Mouse (Mus musculus): ENCODE data around the gene Pbx4. TPM values are rescaled to one million over a fixed set of nuclear protein-coding genes. Genes with fewer than 3 reads are reported as not detected.

Pbx4 gene
- total RNA-seq, 2 experiments from 2014 or later: 19.2 to 20.8 TPM

DNA sequence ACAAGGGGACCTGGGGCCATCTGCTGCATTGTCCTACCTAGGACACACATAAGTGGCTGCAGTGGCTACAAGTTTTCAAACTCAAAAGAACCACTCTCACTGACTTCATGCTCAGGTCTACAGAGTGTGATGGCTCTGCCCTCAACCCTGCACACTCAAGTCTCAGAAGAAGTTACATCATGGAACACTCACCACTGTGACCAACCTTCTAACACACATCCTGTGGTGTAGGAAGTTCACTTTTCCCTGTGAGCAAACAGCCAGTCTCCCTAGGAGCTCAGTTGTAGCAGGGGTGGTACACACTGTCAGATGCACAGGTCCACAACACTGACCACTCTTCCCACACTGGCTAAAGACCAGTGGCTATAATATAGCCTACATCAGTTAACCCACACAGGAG is 86.2 kb downstream of the Pbx4 start:
- no peak for DNase-seq (ENCODE audit: low spot score in 2 of 2)
- intact Hi-C loops (cut with DNase I): loop anchor here (5.0 to 10.0 kb wide), 4 partner anchors 79 to 316 kb away; partner anchors contain the start of genes Armc6, Gatad2a, Ncan and Sugp2

DNA sequence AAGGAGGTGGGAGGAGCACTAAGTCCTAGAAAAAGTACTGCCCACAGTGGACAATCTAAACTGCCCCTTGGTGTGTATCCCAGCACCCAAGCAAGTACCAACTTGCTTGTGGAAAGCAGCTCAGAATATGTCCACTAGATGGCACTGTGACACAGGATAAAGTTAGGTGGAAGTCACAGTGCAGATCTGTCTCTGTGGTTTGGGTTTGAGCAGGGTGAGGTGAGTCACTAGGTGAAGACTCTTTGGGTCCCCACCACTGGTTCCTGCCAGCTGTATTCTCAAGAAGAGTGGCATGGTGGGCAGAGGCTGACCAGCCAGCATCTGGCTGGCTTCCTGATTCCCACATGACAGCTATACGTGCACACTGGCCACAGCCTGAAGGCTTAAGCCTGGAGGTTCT is 86.7 kb downstream of the Pbx4 start:
- DNase-seq (ENCODE audit: low spot score in 2 of 2): peak; percentile 37 to 81
- intact Hi-C loops (cut with DNase I): loop anchor here (5.0 to 10.0 kb wide), 4 partner anchors 78 to 316 kb away; partner anchors contain the start of genes Armc6, Gatad2a, Ncan and Sugp2

- intact Hi-C loops (cut with DNase I): loop anchor here (5.0 to 10.0 kb wide), 4 partner anchors 77 to 315 kb away; partner anchors contain the start of genes Armc6, Gatad2a, Ncan and Sugp2
- no peak for DNase-seq (ENCODE audit: low spot score in 2 of 2)
Observed at GRCm38 (mm10) chr8:69919876-69920662, 87.8 kb downstream of the Pbx4 start.

DNA sequence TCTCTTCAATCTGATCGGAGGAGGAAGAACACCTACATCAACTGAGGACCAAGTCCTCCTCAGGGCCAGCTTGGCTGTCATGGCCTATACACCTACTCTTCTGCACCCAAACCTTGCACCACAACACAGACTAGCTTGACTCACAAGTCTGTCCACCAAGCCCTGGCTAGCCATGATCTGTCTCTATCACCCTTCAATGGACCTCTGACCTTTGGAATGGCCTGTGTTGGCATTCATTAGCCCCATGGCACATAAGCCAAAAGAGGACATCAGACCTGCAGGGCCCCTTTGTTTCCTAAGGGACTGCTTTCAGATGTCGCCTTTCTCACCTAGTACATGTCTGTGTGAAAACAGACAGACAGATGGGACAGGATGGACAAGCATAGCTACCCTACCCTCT is 88.8 kb downstream of the Pbx4 start:
- intact Hi-C loops (cut with DNase I): no loop called here
- DNase-seq (ENCODE audit: low spot score in 2 of 2): no peak

Other genes with a start within 250 kb of the Pbx4 start
- 10 to 100 TPM; 15.4 to 20.0 TPM for gene Zfp868, start 206.9 kb upstream of the Pbx4 start, total RNA-seq (2021)
- gene Zfp964, start 178.0 kb upstream of the Pbx4 start, total RNA-seq (2021): 1 to 10 TPM; 3.7 to 5.4 TPM
- 10 to 100 TPM; 18.1 to 19.8 TPM for gene Zfp869, start 121.8 kb upstream of the Pbx4 start, total RNA-seq (2021)
- gene Zfp963, start 82.5 kb upstream of the Pbx4 start, total RNA-seq (2021): 1 to 10 TPM; 3.4 to 5.3 TPM
- 1 to 10 TPM in 1 of 2 experiments, not detected in 1; 1.4 TPM for gene Gm20422, start 57.6 kb upstream of the Pbx4 start, total RNA-seq (2021)
- gene Atp13a1, start 41.3 kb upstream of the Pbx4 start, total RNA-seq (2021): 10 to 100 TPM; 37.1 to 40.1 TPM
- 10 to 100 TPM; 23.7 to 31.1 TPM for gene Zfp866, start 41.3 kb upstream of the Pbx4 start, total RNA-seq (2021)
- gene Gmip, start 23.8 kb upstream of the Pbx4 start, total RNA-seq (2021): 10 to 100 TPM; 10.8 to 19.5 TPM
- gene Lpar2, start 10.1 kb upstream of the Pbx4 start, total RNA-seq (2021): under 1 TPM; 0.37 to 0.57 TPM
- 1 to 10 TPM in 1 of 2 experiments, under 1 TPM in 1; 0.91 to 1.0 TPM for gene Cilp2, start 55.2 kb downstream of the Pbx4 start, total RNA-seq (2021)
- under 1 TPM in 1 of 2 experiments, not detected in 1; 0.32 TPM for gene Tssk6, start 69.7 kb downstream of the Pbx4 start, total RNA-seq (2021)
- gene Ndufa13, start 70.1 kb downstream of the Pbx4 start, total RNA-seq (2021): 100 to 1,000 TPM; 144 to 161 TPM
- gene Yjefn3, start 70.2 kb downstream of the Pbx4 start, total RNA-seq (2021): 10 to 100 TPM; 23.7 to 31.3 TPM
- gene Gatad2a, start 163.9 kb downstream of the Pbx4 start, total RNA-seq (2021): 10 to 100 TPM; 27.3 to 27.6 TPM
- 10 to 100 TPM; 71.3 to 78.7 TPM for gene Mau2, start 210.2 kb downstream of the Pbx4 start, total RNA-seq (2021)
- 10 to 100 TPM; 48.5 to 53.4 TPM for gene Sugp1, start 210.3 kb downstream of the Pbx4 start, total RNA-seq (2021)
- gene Tm6sf2, start 240.4 kb downstream of the Pbx4 start, total RNA-seq (2021): 1 to 10 TPM; 1.5 TPM